Mouse (Mus musculus): ENCODE measurements around the gene Ctf2. TPM values are rescaled to one million over a fixed set of nuclear protein-coding genes. Genes with fewer than 3 reads are reported as not detected.
A peak's percentile ranks its signal among the peaks of the same experiment; 100 is the strongest.
"Not testable (repeated sequence)": the region's sequence is repeated elsewhere in the genome, so short reads cannot be mapped to it uniquely, and the experiment has no call there.

The Ctf2 gene
- total RNA-seq (2014; fragmentation: Nextera tagmentation) = not detected in 2 replicates
- total RNA-seq (2017) = 0.16 TPM in 1 of 2 replicates, not detected in the other
- not detected in 2 replicates for polyA plus RNA-seq (2012)

- H3K4me3 ChIP-seq (ENCODE audit: low read depth, low read length); H3K9me3 ChIP-seq (replicated peaks); H3K36me3 ChIP-seq (replicated peaks); DNase-seq (ENCODE audit: low spot score); H3K4me1 ChIP-seq (ENCODE audit: insufficient read depth, low read depth, low read length); ATAC-seq (ENCODE audit: extremely low read depth, insufficient number of reproducible peaks, low FRiP score, poor library complexity, severe bottlenecking): not testable (repeated sequence)
- peaks cover 27% of the 10 kb centered on the region for H3K27me3 ChIP-seq (ENCODE audit: insufficient read depth, low read length)
Observed at GRCm38 (mm10) chr7:127732066-127732465, at the start of gene Ctf2. Gene Ctf2 (minus strand): TSS chr7:127732166.

DNA sequence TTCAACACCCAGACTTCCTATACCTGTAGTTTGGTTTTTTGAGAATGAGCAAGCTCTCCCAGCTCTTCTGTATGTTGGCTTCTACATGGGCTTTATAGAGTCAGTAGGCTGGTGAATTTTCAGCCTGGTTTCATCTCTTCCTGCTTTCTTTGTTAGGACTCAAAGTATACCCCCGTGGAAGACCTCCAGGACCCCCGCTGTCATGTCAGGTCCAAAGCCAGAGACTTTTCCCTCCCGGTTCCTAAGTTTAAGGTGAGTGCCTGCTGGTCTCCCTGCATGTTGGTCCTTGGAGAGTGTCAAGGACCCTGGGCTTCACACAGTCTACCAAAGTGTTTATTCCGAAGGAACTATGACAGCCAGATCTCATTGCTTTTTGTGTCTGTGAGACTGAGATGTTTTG, 46.4 kb upstream of the Ctf2 start:
- Histone ChIP-seq H3K4me1 (ENCODE audit: insufficient read depth, low read depth, low read length) (peaks cover 63% of the 10 kb centered on the region), H3K36me3 (replicated peaks) (peaks cover 74% of the 10 kb centered on the region), H3K9me3 (replicated peaks) (no peaks in the 10 kb centered on the region), H3K27me3 (ENCODE audit: insufficient read depth, low read length) (no peaks in the 10 kb centered on the region), H3K4me3 (ENCODE audit: low read depth, low read length) (peak overlapping the region; percentile 82)
- DNase-seq (ENCODE audit: low spot score) (no peak), ATAC-seq (ENCODE audit: extremely low read depth, insufficient number of reproducible peaks, low FRiP score, poor library complexity, severe bottlenecking) (no peak)
- TF ChIP-seq TAL1 (conservative IDR thresholded peaks at IDR 0.05; ENCODE audit: low read depth, low read length) (no peak), GATA2 (IDR thresholded peaks at IDR 0.05; ENCODE audit: borderline replicate concordance, low read depth, low read length) (no peak), POLR2AphosphoS5 (IDR thresholded peaks at IDR 0.05; ENCODE audit: insufficient replicate concordance, low read depth, low read length) (no peak), GATA1 (IDR thresholded peaks at IDR 0.05; ENCODE audit: borderline replicate concordance, low read length) (no peak), CTCF (IDR thresholded peaks at IDR 0.05; ENCODE audit: low read depth, low read length) (no peak)

- peaks cover 69% of the 10 kb centered on the region for H3K4me1 ChIP-seq (ENCODE audit: insufficient read depth, low read depth, low read length)
- TF ChIP-seq GATA2 (IDR thresholded peaks at IDR 0.05; ENCODE audit: borderline replicate concordance, low read depth, low read length) (no peak), TAL1 (conservative IDR thresholded peaks at IDR 0.05; ENCODE audit: low read depth, low read length) (no peak), CTCF (IDR thresholded peaks at IDR 0.05; ENCODE audit: low read depth, low read length) (no peak), GATA1 (IDR thresholded peaks at IDR 0.05; ENCODE audit: borderline replicate concordance, low read length) (no peak), POLR2AphosphoS5 (IDR thresholded peaks at IDR 0.05; ENCODE audit: insufficient replicate concordance, low read depth, low read length) (no peak)
- H3K36me3 ChIP-seq (replicated peaks) = peaks cover 74% of the 10 kb centered on the region
- no peak for ATAC-seq (ENCODE audit: extremely low read depth, insufficient number of reproducible peaks, low FRiP score, poor library complexity, severe bottlenecking)
- no peaks in the 10 kb centered on the region for H3K9me3 ChIP-seq (replicated peaks)
- H3K27me3 ChIP-seq (ENCODE audit: insufficient read depth, low read length) = no peaks in the 10 kb centered on the region
- peak overlapping the region; percentile 82 for H3K4me3 ChIP-seq (ENCODE audit: low read depth, low read length)
- DNase-seq (ENCODE audit: low spot score) = no peak
Observed at GRCm38 (mm10) chr7:127777474-127778266, 45.7 kb upstream of the Ctf2 start.

DNA sequence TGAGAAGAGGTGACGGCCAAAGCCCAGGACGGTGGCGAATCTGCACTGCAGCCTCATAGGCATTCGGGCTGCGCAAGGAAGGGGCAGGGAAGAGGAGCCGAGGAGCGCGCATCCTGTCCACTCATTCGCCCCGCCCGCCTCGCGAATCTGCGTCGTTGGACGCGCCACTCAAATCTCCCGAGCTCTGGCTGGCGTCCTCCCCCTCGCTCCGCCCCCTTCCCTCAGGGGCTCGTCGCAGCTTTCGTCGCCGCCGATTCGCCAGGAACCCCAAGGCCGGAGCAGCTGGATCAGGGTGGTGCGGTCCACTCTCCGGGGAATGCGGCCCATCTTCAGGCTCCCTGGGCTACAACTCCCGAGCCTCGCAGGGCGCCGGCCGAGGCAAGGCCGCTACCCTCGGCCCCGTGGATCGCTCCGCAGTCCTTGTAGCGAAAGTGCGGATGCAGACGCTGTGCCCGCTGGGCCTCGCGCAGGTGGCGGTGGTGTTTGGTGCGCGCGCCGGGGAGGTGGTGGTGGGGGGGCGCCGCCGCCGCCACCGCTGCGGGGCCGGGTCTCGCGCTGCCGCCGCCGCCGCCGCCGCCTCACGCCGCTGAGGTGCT, 45.0 kb upstream of the Ctf2 start:
- no peaks in the 10 kb centered on the region for H3K27me3 ChIP-seq (ENCODE audit: insufficient read depth, low read length)
- peaks cover 70% of the 10 kb centered on the region for H3K36me3 ChIP-seq (replicated peaks)
- H3K9me3 ChIP-seq (replicated peaks) = no peaks in the 10 kb centered on the region
- peak overlapping the region; percentile 82 for H3K4me3 ChIP-seq (ENCODE audit: low read depth, low read length)
- TF ChIP-seq TAL1 (conservative IDR thresholded peaks at IDR 0.05; ENCODE audit: low read depth, low read length) (no peak), POLR2AphosphoS5 (IDR thresholded peaks at IDR 0.05; ENCODE audit: insufficient replicate concordance, low read depth, low read length) (no peak), CTCF (IDR thresholded peaks at IDR 0.05; ENCODE audit: low read depth, low read length) (no peak), GATA2 (IDR thresholded peaks at IDR 0.05; ENCODE audit: borderline replicate concordance, low read depth, low read length) (no peak), GATA1 (IDR thresholded peaks at IDR 0.05; ENCODE audit: borderline replicate concordance, low read length) (no peak)
- ATAC-seq (ENCODE audit: extremely low read depth, insufficient number of reproducible peaks, low FRiP score, poor library complexity, severe bottlenecking) (peak; percentile 72), DNase-seq (ENCODE audit: low spot score) (peak; percentile 87)
- H3K4me1 ChIP-seq (ENCODE audit: insufficient read depth, low read depth, low read length) = peaks cover 71% of the 10 kb centered on the region

GRCm38 (mm10) chr7:127776426-127776825, 44.5 kb upstream of the Ctf2 start, which contains the start of gene Setd1a:
Gene Setd1a (plus strand): TSS chr7:127776670.
- peak; percentile 65 for DNase-seq (ENCODE audit: low spot score)

DNA sequence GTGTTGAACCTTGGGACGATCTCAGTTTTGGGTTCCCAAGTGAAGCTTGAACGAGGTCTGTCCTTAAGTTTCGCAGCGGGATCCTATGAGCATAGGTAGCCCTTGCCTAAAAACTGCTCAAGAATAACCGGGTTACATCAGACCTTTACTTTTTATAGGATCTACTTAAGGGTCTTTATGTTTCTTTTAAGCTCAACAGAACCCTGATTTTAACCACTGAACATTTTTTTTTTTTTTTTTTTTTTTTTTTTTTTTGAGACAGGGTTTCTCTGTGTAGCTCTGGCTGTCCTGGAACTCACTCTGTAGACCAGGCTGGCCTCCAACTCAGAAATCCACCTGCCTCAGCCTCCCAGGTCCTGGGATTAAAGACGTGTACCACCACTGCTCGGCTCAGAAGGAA, 43.9 kb upstream of the Ctf2 start:
- ATAC-seq (ENCODE audit: extremely low read depth, insufficient number of reproducible peaks, low FRiP score, poor library complexity, severe bottlenecking); H3K9me3 ChIP-seq (replicated peaks); H3K27me3 ChIP-seq (ENCODE audit: insufficient read depth, low read length); DNase-seq (ENCODE audit: low spot score): not testable (repeated sequence)
- peaks cover 69% of the 10 kb centered on the region for H3K36me3 ChIP-seq (replicated peaks)
- H3K4me1 ChIP-seq (ENCODE audit: insufficient read depth, low read depth, low read length) = peaks cover 77% of the 10 kb centered on the region
- H3K4me3 ChIP-seq (ENCODE audit: low read depth, low read length) = peak overlapping the region; percentile 82

More at GRCm38 (mm10) chr7:127776426-127776825, 44.5 kb upstream of the Ctf2 start, which contains the start of gene Setd1a:
- H3K9me3 ChIP-seq (replicated peaks) = no peaks in the 10 kb centered on the region
- ATAC-seq (ENCODE audit: extremely low read depth, insufficient number of reproducible peaks, low FRiP score, poor library complexity, severe bottlenecking) = peak; percentile 50; the same call in 1 of the 2 replicates
- peaks cover 76% of the 10 kb centered on the region for H3K4me1 ChIP-seq (ENCODE audit: insufficient read depth, low read depth, low read length)
- H3K4me3 ChIP-seq (ENCODE audit: low read depth, low read length) = peak within 1 kb of the TSS; percentile 82
- H3K27me3 ChIP-seq (ENCODE audit: insufficient read depth, low read length) = no peaks in the 10 kb centered on the region
- TF ChIP-seq TAL1 (conservative IDR thresholded peaks at IDR 0.05; ENCODE audit: low read depth, low read length) (no peak), GATA1 (IDR thresholded peaks at IDR 0.05; ENCODE audit: borderline replicate concordance, low read length) (no peak), GATA2 (IDR thresholded peaks at IDR 0.05; ENCODE audit: borderline replicate concordance, low read depth, low read length) (no peak), POLR2AphosphoS5 (IDR thresholded peaks at IDR 0.05; ENCODE audit: insufficient replicate concordance, low read depth, low read length) (peak; percentile 25; the same call in 1 of the 2 replicates), CTCF (IDR thresholded peaks at IDR 0.05; ENCODE audit: low read depth, low read length) (no peak)
- peaks cover 69% of the 10 kb centered on the region for H3K36me3 ChIP-seq (replicated peaks)

Data from G1E (cell line).